Mouse (Mus musculus) kidney, adult 2 months (tissue): ENCODE measurements around the gene Fam184b. TPM values are rescaled to one million over a fixed set of nuclear protein-coding genes. Genes with fewer than 3 reads are reported as not detected.
A peak's percentile ranks its signal among the peaks of the same experiment; 100 is the strongest.

Experiments
- DNase-seq: peaks from one replicate; pipeline ENCODE4 v3.0.0; 2021
- H3K27ac ChIP-seq: fragments of 200-500 bp; 2 replicates; pipeline ENCODE4 v1.5.1; 2012; ENCODE audit warnings: low read depth, low read length, control low read depth, inconsistent platforms; ENCODE audit not compliant: insufficient read depth
- H3K27me3 ChIP-seq: fragments of 200-500 bp; replicated peaks from 2 replicates; pipeline ENCODE4 v1.6.1; 2012; ENCODE audit warnings: mild to moderate bottlenecking, moderate library complexity, low read length, inconsistent platforms; ENCODE audit not compliant: control insufficient read depth, insufficient read depth
- H3K36me3 ChIP-seq: fragments of 200-500 bp; 2 replicates; pipeline ENCODE4 v1.6.1; 2012; ENCODE audit warnings: mild to moderate bottlenecking, moderate library complexity, low read length, inconsistent platforms; ENCODE audit not compliant: control insufficient read depth, insufficient read depth
- H3K4me1 ChIP-seq: fragments of 200-500 bp; 2 replicates; pipeline ENCODE4 v1.6.1; 2011; ENCODE audit warnings: low read length; ENCODE audit not compliant: control insufficient read depth, insufficient read depth
- H3K4me3 ChIP-seq: fragments of 200-500 bp; 2 replicates; pipeline ENCODE4 v1.5.1; 2011; ENCODE audit warnings: mild to moderate bottlenecking, low read depth, low read length, control low read depth; ENCODE audit not compliant: insufficient read depth
- CTCF ChIP-seq: fragments of 200-500 bp; conservative IDR thresholded peaks from 2 replicates; pipeline ENCODE4 v1.5.1; 2011; ENCODE audit warnings: low read depth, mild to moderate bottlenecking, control low read depth, low read length, moderate library complexity, mixed read lengths; ENCODE audit not compliant: insufficient read depth, insufficient read length
- POLR2A ChIP-seq: fragments of 200-500 bp; IDR thresholded peaks from one replicate; pipeline ENCODE4 v1.6.1; 2011; ENCODE audit warnings: low read depth, low read length, control low read depth
- WGBS: fragments of 180-500 bp; shearing (Covaris S2); methylation state at CpG from one replicate; pipeline ENCODE4 v1.1.7; 2018; 5-methylcytosine and 5-hydroxymethylcytosine counted together
- polyA plus RNA-seq: library from polyadenylated mRNA; depleted of rRNA; stranded (reverse); fragments of >200 nt; gene quantifications from 2 replicates; pipeline ENCODE4 v1.2.3, GENCODE M21; 2012

Gene Fam184b
- polyA plus RNA-seq, 1 experiment, result 0.11 TPM

DNA sequence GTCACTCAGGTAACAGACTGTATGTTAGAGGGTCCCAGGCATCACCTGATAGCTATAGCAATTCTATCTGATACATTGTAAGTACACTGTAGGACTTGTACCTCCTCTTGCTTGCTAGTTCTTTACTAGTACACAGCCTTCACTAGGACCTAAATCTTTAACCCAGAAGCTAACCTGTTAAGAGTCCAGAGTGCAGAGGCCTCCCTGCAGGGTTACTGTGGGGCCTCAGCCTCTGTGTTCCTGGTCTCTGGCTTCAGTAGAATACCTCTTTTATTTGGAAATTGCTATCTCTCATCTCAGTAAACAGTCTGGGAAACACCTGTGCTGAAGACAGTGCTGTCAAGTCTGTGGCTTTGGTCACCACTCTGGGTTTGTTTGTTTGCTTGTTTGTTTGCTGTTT, 143.4 kb downstream of the Fam184b start:
- Histone ChIP-seq H3K27me3 (no peaks in the 10 kb centered on the region), H3K27ac (peak overlapping the region; percentile 35), H3K4me1 (peaks cover 10% of the 10 kb centered on the region; the same call in 1 of the 2 replicates), H3K4me3 (no peak overlapping the region), H3K36me3 (peaks cover 2% of the 10 kb centered on the region; the same call in 1 of the 2 replicates)
- peak; percentile 67 for DNase-seq
- TF ChIP-seq CTCF (no peak), POLR2A (no peak)

DNA sequence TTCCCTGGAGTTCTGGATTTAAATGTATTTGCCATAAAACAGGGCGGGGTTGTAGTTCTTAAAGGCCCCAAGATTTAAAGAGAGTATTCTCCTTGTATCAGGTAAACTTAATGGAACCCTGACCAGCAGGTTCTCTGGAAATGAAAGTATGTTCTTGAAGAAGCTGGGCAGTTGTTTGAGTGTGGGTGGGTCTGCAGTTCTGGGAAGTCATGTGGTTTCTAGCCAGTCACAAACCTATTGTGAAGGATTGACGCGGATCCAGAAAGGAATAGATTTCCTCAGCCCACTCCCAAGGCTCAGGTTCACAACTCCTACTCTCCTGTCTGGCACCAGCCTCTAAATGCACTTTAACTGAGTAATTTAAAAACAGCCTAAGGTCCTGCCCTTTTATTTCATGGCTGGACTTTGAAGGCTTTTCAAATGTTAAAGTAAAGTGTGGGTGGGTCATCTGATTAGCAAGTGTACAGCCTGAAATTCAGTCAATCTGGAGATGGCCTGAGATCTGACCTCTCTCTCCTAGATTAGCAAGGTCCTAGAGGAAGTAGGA, 143.9 kb downstream of the Fam184b start:
- WGBS, result 61% methylated on average over 3 of the region's 3 CpGs
- no peak for TF ChIP-seq POLR2A
- TF ChIP-seq CTCF, result no peak
- H3K4me1 ChIP-seq, result peaks cover 10% of the 10 kb centered on the region; the same call in 1 of the 2 replicates
- no peak overlapping the region for H3K4me3 ChIP-seq
- H3K27ac ChIP-seq, result peak overlapping the region; percentile 27
- peak; percentile 49 for DNase-seq
- no peaks in the 10 kb centered on the region for H3K27me3 ChIP-seq
- peaks cover under 1% of the 10 kb centered on the region; the same call in 1 of the 2 replicates for H3K36me3 ChIP-seq

- Histone ChIP-seq H3K36me3 (no peaks in the 10 kb centered on the region), H3K4me1 (peaks cover 10% of the 10 kb centered on the region; the same call in 1 of the 2 replicates), H3K4me3 (peak overlapping the region; percentile 77), H3K27ac (peak overlapping the region; percentile 78), H3K27me3 (no peaks in the 10 kb centered on the region)
- DNase-seq, result peak; percentile 66
- TF ChIP-seq CTCF (no peak), POLR2A (no peak)
- whole genome bisulfite sequencing, result 59% methylated on average over 9 of the region's 9 CpGs
Measured at GRCm38 (mm10) chr5:45494093-45494755, 145.2 kb downstream of the Fam184b start.

DNA sequence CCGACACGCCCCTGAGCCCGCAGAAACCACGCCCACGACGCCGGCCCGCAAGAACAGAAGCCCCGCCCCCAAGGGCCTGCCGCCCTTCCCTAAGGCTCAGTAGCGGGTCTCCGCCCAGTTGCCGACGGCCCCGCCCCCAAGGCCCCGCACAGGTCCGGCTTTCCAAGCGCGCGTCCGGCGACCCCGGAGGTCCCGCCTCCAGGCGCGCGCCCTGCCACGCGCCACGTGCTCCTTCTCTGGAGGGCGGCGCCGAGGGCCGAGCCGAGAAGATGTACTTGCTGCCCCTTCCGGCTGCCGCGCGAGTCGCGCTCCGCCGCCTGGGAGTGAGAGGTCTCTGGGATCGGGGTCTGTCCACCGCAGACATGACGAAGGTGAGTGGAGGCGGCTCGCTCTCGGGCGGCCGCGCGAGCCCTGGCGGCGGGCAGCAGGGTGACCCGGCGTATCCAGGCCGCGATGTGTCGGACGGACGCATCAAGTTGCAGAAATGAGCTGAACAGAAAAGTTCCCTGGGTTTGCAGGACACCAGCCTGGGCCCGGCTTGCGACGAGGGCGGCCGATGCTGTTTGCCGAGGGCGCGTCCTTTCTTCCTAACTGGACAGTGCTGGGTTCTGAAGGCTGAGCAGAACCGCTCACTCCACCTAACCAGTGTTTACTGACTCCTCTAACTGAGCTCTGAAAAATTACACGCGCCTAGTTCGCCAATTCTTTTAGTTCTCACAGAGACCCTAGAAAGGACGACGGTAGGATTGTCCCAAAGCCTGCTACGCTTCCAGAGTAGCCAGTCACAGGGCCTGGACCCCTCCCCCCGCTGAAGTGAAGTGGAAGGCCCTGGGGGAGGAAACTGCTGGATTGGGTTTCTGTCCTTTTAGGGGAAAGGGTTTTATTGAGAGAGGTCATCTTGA, 146.0 kb downstream of the Fam184b start, which contains the start of gene Lap3:
Gene Lap3 (plus strand): TSS at position 184 of the 902 bp plus-strand sequence.
- WGBS, result under 1% methylated on average over 78 of the region's 78 CpGs
- peak within 1 kb of the TSS; percentile 77 for H3K4me3 ChIP-seq
- peak; percentile 100 for DNase-seq

GRCm38 (mm10) chr5:45491776-45492175, 147.6 kb downstream of the Fam184b start:
- no peak for TF ChIP-seq CTCF
- no peak for TF ChIP-seq POLR2A
- H3K27ac ChIP-seq, result no peak overlapping the region
- peak; percentile 51 for DNase-seq
- H3K36me3 ChIP-seq, result no peaks in the 10 kb centered on the region
- peaks cover 7% of the 10 kb centered on the region; the same call in 1 of the 2 replicates for H3K4me1 ChIP-seq
- H3K4me3 ChIP-seq, result no peak overlapping the region
- 35% methylated on average over 4 of the region's 4 CpGs for WGBS
- H3K27me3 ChIP-seq, result no peaks in the 10 kb centered on the region

More for the DNA sequence above, 146.0 kb downstream of the Fam184b start, which contains the start of gene Lap3:
- Histone ChIP-seq H3K4me1 (peaks cover 10% of the 10 kb centered on the region; the same call in 1 of the 2 replicates), H3K27me3 (no peaks in the 10 kb centered on the region), H3K36me3 (no peaks in the 10 kb centered on the region), H3K27ac (peak within 1 kb of the TSS; percentile 78)
- TF ChIP-seq CTCF (0 out of 2 replicates have a peak, but pooled peaks have one; percentile 11), POLR2A (peak; percentile 71)

GRCm38 (mm10) chr5:45483654-45484053, 155.8 kb downstream of the Fam184b start:
- 68% methylated on average over 1 of the region's 1 CpGs for WGBS
- Histone ChIP-seq H3K4me1 (peaks cover 9% of the 10 kb centered on the region; the same call in 1 of the 2 replicates), H3K27me3 (no peaks in the 10 kb centered on the region), H3K27ac (no peak overlapping the region), H3K4me3 (no peak overlapping the region), H3K36me3 (no peaks in the 10 kb centered on the region)
- TF ChIP-seq CTCF (no peak), POLR2A (no peak)
- DNase-seq, result peak; percentile 34
